Mouse (Mus musculus) megakaryocyte, embryonic 14.5 days (primary cell): ENCODE measurements around the gene Zfp169.

Experiments used
- FLI1 ChIP-seq: IDR thresholded peaks from 2 replicates; pipeline ENCODE4 v1.6.1; 2012; ENCODE audit warnings: low read length, inconsistent platforms, mixed read lengths
- GATA1 ChIP-seq: IDR thresholded peaks from 3 replicates; pipeline ENCODE4 v1.6.1; 2012; ENCODE audit warnings: mixed read lengths, low read length, inconsistent platforms, borderline replicate concordance

DNA sequence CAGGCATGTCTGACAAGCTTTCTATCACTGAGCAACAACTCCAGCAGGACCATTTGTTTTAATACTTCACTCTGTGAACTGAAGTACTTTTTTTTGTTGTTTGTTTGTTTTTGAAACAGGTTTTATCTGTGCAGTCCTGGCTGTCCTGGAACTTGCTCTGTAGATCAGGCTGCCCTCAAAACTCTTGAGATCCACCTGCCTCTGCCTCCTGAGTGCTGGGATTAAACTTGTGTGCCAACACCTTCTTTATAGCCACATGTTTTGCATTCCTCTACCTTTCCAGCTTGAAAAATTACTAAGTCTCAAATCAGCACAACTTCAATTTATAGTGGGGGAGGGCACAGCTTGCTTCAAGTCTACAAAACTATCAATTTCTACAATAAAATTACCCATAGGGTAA lies 31.1 kb upstream of the Zfp169 start:
- TF ChIP-seq GATA1 = no peak
- TF ChIP-seq FLI1 = no peak
